Mouse (Mus musculus) limb, embryonic 11.5 days (tissue): ENCODE results near the gene Brd3. TPM values are rescaled to one million over a fixed set of nuclear protein-coding genes. Genes with fewer than 3 reads are reported as not detected.

Experiments used
- ATAC-seq: fragments of 200-750 bp; cut with Nextera tagmentation; 2 replicates; pipeline ENCODE4 v1.8.0; 2017; ENCODE audit warnings: low read depth; ENCODE audit not compliant: insufficient number of reproducible peaks, low FRiP score, low TSS enrichment
- DNase-seq: peaks from one replicate; pipeline ENCODE4 v3.0.0-alpha.2; 2015; ENCODE audit warnings: low spot score
- H3K27ac ChIP-seq: fragments of 300-500 bp; sonication (generic); replicated peaks from 2 replicates; pipeline ENCODE4 v1.5.1; 2014; ENCODE audit warnings: low read depth, mild to moderate bottlenecking, low read length
- H3K27me3 ChIP-seq: fragments of 300-500 bp; sonication (generic); 2 replicates; pipeline ENCODE4 v1.6.1; 2014; ENCODE audit warnings: mild to moderate bottlenecking, low read length, mixed read lengths; ENCODE audit not compliant: control insufficient read depth, insufficient read depth
- H3K36me3 ChIP-seq: fragments of 300-500 bp; sonication (generic); 2 replicates; pipeline ENCODE4 v1.6.1; 2014; ENCODE audit warnings: mild to moderate bottlenecking, low read length, moderate library complexity, mixed read lengths; ENCODE audit not compliant: control insufficient read depth, insufficient read depth
- H3K4me1 ChIP-seq: fragments of 300-500 bp; sonication (generic); 2 replicates; pipeline ENCODE4 v1.6.1; 2014; ENCODE audit warnings: low read length, mixed read lengths; ENCODE audit not compliant: control insufficient read depth, insufficient read depth
- H3K4me2 ChIP-seq: fragments of 300-500 bp; sonication (generic); 2 replicates; pipeline ENCODE4 v1.6.1; 2014; ENCODE audit warnings: low read depth, mild to moderate bottlenecking, moderate library complexity; ENCODE audit not compliant: severe bottlenecking
- H3K4me3 ChIP-seq: fragments of 300-500 bp; sonication (generic); 2 replicates; pipeline ENCODE4 v1.5.1; 2014; ENCODE audit warnings: low read depth, low read length
- H3K9ac ChIP-seq: fragments of 300-500 bp; sonication (generic); 2 replicates; pipeline ENCODE4 v1.6.1; 2014; ENCODE audit warnings: mild to moderate bottlenecking, low read length
- H3K9me3 ChIP-seq: fragments of 300-500 bp; sonication (generic); 2 replicates; pipeline ENCODE4 v1.6.1; 2016; ENCODE audit warnings: low read length; ENCODE audit not compliant: control insufficient read depth
- WGBS: fragments of 180-500 bp; shearing (Covaris S2); extraction: QIAGEN DNeasy Blood & Tissue Kit; methylation state at CpG from one replicate; pipeline ENCODE4 v1.1.7; 2014; 5-methylcytosine and 5-hydroxymethylcytosine counted together
- polyA plus RNA-seq: library from polyadenylated mRNA; unstranded; fragments of >200 nt; fragmentation: Nextera tagmentation; extraction: Ambion mirVana; gene quantifications from 2 replicates; pipeline ENCODE4 v1.2.1, GENCODE M21; 2014

Gene Brd3
- polyA plus RNA-seq, 1 experiment from 2014 or later: 223 TPM

DNA sequence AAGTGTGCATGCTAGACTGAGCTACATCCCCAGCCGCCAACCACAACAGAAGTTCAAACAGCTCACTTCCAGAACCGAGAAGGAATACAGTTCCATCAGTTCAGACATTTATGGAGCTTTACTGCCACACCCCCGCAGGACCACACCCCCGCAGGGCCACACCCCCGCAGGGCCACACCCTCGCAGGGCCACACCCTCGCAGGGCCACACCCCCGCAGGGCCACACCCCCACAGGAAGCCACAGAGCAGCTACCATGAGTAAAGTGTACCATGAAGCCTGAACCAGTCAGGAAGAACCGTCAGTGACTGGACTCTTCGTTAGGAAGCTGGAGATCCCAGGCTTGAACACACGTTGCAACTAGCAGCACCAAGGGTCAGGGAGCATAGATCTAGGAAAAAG is 69.2 kb downstream of the Brd3 start:
- ATAC-seq (no peak), DNase-seq (peak; percentile 52)
- H3K27me3 ChIP-seq: no peaks in the 10 kb centered on the region
- H3K4me1 ChIP-seq: peaks cover 11% of the 10 kb centered on the region
- H3K9me3 ChIP-seq: no peaks in the 10 kb centered on the region
- H3K4me2 ChIP-seq: no peak overlapping the region
- no peak overlapping the region for H3K27ac ChIP-seq
- no peak overlapping the region for H3K4me3 ChIP-seq
- 11% methylated on average over 11 of the region's 11 CpGs for WGBS
- no peak overlapping the region for H3K9ac ChIP-seq
- H3K36me3 ChIP-seq: no peaks in the 10 kb centered on the region

DNA sequence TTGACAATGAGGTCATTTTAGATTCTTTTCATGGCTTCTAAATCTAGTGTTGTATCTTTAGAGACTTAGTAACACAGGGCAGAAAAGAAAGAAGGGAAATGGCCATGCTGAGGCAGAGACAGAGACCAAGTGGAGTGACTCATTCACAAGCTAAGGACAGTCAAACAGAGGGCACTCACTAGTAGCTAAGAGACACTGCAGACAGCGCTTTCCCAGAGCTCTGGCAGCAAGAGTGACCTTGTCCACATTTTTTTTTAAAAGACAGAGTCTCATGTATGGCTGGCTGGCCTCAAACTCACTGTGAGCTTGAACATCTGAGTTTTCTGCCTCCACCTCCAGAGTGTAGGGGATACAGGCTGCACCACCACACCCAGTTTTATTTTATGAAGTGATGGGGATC is 69.6 kb downstream of the Brd3 start:
- no peak overlapping the region for H3K9ac ChIP-seq
- H3K4me1 ChIP-seq: peaks cover 9% of the 10 kb centered on the region
- H3K27me3 ChIP-seq: no peaks in the 10 kb centered on the region
- no peaks in the 10 kb centered on the region for H3K9me3 ChIP-seq
- H3K4me3 ChIP-seq: no peak overlapping the region
- H3K27ac ChIP-seq: no peak overlapping the region
- H3K4me2 ChIP-seq: no peak overlapping the region
- no peak for ATAC-seq
- H3K36me3 ChIP-seq: no peaks in the 10 kb centered on the region
- DNase-seq: no peak
- 59% methylated on average over 1 of the region's 1 CpGs for WGBS

DNA sequence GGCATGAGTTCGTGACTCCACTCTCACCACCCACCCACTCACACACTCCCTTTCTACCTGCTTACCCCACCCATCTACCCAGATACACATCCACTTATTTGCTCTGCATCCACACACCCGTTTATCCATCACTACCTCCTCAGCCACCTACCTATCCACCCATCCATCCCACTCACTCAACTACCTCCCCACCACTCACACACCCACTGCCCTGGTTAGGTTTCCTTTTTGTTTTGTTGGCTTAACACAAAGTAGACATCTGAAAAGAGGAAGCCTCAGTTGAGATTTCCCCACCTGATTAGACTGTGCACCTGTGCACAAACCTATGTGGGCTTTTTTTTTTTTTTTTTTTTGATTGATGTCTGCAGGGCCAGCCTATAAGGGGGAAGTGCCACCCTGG is 74.9 kb downstream of the Brd3 start:
- DNase-seq: no peak
- H3K9ac ChIP-seq: no peak overlapping the region
- no peak overlapping the region for H3K4me3 ChIP-seq
- H3K36me3 ChIP-seq: no peaks in the 10 kb centered on the region
- H3K9me3 ChIP-seq: no peaks in the 10 kb centered on the region
- H3K27ac ChIP-seq: no peak overlapping the region
- no peak overlapping the region for H3K4me2 ChIP-seq
- H3K27me3 ChIP-seq: no peaks in the 10 kb centered on the region
- ATAC-seq: no peak
- 83% methylated on average over 2 of the region's 2 CpGs for WGBS
- peaks cover 4% of the 10 kb centered on the region for H3K4me1 ChIP-seq

DNA sequence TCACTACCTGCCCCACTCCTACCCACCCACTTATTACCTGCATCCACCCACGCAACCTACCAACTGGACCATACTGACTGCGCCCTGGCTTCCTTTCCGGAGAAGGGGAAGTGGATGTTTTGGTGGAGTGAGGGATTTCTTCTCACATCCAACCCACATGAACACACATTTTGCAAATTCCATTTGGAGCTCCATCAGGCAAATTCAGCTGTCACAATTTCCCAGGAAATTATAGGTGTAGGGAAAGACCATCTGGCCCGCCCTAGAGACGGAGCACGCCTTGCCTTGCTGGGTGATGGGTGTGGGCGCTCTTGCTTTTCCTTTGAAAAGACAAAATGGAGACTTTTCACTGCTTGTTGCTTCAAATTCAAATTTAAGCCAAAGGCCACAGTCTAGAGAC is 76.8 kb downstream of the Brd3 start:
- DNase-seq: no peak
- ATAC-seq: no peak

GRCm38 (mm10) chr2:27428071-27428470 is 79.4 kb downstream of the Brd3 start:
- H3K27ac ChIP-seq: no peak overlapping the region
- WGBS: 1% methylated on average over 4 of the region's 4 CpGs
- peaks cover 24% of the 10 kb centered on the region for H3K4me1 ChIP-seq
- H3K27me3 ChIP-seq: no peaks in the 10 kb centered on the region
- ATAC-seq (no peak), DNase-seq (peak; percentile 91)
- no peaks in the 10 kb centered on the region for H3K36me3 ChIP-seq
- no peaks in the 10 kb centered on the region for H3K9me3 ChIP-seq
- 0 out of 2 replicates have a peak overlapping the region, but pooled peaks have one; percentile 17 for H3K9ac ChIP-seq
- H3K4me2 ChIP-seq: 0 out of 2 replicates have a peak overlapping the region, but pooled peaks have one; percentile 4
- H3K4me3 ChIP-seq: no peak overlapping the region; the same call in 1 of the 2 replicates

More for the DNA sequence above, 76.8 kb downstream of the Brd3 start:
- no peak overlapping the region for H3K27ac ChIP-seq
- no peak overlapping the region for H3K4me3 ChIP-seq
- no peaks in the 10 kb centered on the region for H3K9me3 ChIP-seq
- H3K4me1 ChIP-seq: peaks cover 9% of the 10 kb centered on the region
- no peak overlapping the region for H3K9ac ChIP-seq
- H3K27me3 ChIP-seq: no peaks in the 10 kb centered on the region
- 88% methylated on average over 7 of the region's 7 CpGs for WGBS
- H3K4me2 ChIP-seq: no peak overlapping the region
- no peaks in the 10 kb centered on the region for H3K36me3 ChIP-seq

GRCm38 (mm10) chr2:27426855-27427457 is 80.5 kb downstream of the Brd3 start, which contains the start of gene Vav2:
Gene Vav2 (minus strand): TSS chr2:27427033.
- peak; percentile 84 for ATAC-seq
- H3K4me3 ChIP-seq: peak within 1 kb of the TSS; percentile 79
- peak within 1 kb of the TSS; percentile 99 for H3K4me2 ChIP-seq
- H3K27ac ChIP-seq: peak within 1 kb of the TSS; percentile 47; the same call in 1 of the 2 replicates
- no peaks in the 10 kb centered on the region for H3K9me3 ChIP-seq
- peak; percentile 96 for DNase-seq
- H3K36me3 ChIP-seq: no peaks in the 10 kb centered on the region
- no peaks in the 10 kb centered on the region for H3K27me3 ChIP-seq
- H3K4me1 ChIP-seq: peaks cover 24% of the 10 kb centered on the region
- WGBS: under 1% methylated on average over 58 of the region's 58 CpGs
- H3K9ac ChIP-seq: peak within 1 kb of the TSS; percentile 81

GRCm38 (mm10) chr2:27426406-27426854 is 81.0 kb downstream of the Brd3 start:
- H3K27me3 ChIP-seq: no peaks in the 10 kb centered on the region
- no peaks in the 10 kb centered on the region for H3K9me3 ChIP-seq
- peak; percentile 27 for ATAC-seq
- DNase-seq: no peak
- H3K9ac ChIP-seq: peak overlapping the region; percentile 81
- peak overlapping the region; percentile 47; the same call in 1 of the 2 replicates for H3K27ac ChIP-seq
- under 1% methylated on average over 48 of the region's 64 CpGs for whole genome bisulfite sequencing
- H3K4me3 ChIP-seq: peak overlapping the region; percentile 79
- no peaks in the 10 kb centered on the region for H3K36me3 ChIP-seq
- peak overlapping the region; percentile 99 for H3K4me2 ChIP-seq
- peaks cover 24% of the 10 kb centered on the region for H3K4me1 ChIP-seq

- no peak for ATAC-seq
- Histone ChIP-seq H3K4me1 (peaks cover 24% of the 10 kb centered on the region), H3K4me2 (peak overlapping the region; percentile 99), H3K36me3 (no peaks in the 10 kb centered on the region), H3K27ac (peak overlapping the region; percentile 47; the same call in 1 of the 2 replicates), H3K27me3 (no peaks in the 10 kb centered on the region), H3K9ac (peak overlapping the region; percentile 81), H3K4me3 (peak overlapping the region; percentile 79), H3K9me3 (no peaks in the 10 kb centered on the region)
- WGBS: under 1% methylated on average over 55 of the region's 60 CpGs
- DNase-seq: peak; percentile 63
Observed at GRCm38 (mm10) chr2:27425751-27426405, 81.6 kb downstream of the Brd3 start.
